Mouse (Mus musculus): ENCODE data around the gene Slc6a11. TPM values are rescaled to one million over a fixed set of nuclear protein-coding genes. Genes with fewer than 3 reads are reported as not detected.
A peak's percentile ranks its signal among the peaks of the same experiment; 100 is the strongest.

Gene Slc6a11
- polyA plus RNA-seq, 1 experiment from 2014 or later: 0.91 TPM

DNA sequence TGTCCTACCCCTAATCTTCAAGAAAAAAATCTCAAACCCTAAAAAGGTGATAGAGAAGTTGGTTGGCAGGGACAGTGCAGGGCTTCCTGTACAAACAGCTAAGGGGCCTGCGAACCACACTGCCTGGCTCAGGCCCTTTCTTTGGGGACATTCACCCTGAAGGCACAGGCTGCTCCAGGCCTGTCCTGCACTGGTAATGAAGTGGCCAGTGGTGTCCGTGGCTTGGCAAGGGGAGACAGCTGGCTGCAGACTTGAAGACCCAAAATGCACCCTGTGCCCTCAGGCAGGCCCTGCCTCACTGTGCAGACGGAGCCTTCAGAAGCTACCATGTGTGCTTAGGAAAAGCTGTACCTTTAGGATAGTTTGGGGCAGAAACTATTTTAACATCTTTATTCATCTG is 1.4 kb downstream of the Slc6a11 start:
- Histone ChIP-seq H3K9me3 (ENCODE audit: control insufficient read depth, low read length) (no peaks in the 10 kb centered on the region), H3K4me2 (replicated peaks; ENCODE audit: low read depth, low read length) (no peak overlapping the region), H3K27me3 (ENCODE audit: control insufficient read depth, insufficient read depth, low read length) (peaks cover 22% of the 10 kb centered on the region), H3K4me1 (replicated peaks; ENCODE audit: control insufficient read depth, insufficient read depth, low read length) (peaks cover 4% of the 10 kb centered on the region; the same call in 1 of the 2 replicates), H3K36me3 (ENCODE audit: control insufficient read depth, insufficient read depth, low read length) (no peaks in the 10 kb centered on the region), H3K9ac (ENCODE audit: low read depth, low read length) (no peak overlapping the region), H3K4me3 (ENCODE audit: low read depth, low read length) (no peak overlapping the region), H3K27ac (ENCODE audit: low read depth, low read length) (no peak overlapping the region)
- DNase-seq (ENCODE audit: low spot score) (peak; percentile 10), ATAC-seq (ENCODE audit: low FRiP score) (no peak)
- 61% methylated on average over 3 of the region's 3 CpGs for WGBS

DNA sequence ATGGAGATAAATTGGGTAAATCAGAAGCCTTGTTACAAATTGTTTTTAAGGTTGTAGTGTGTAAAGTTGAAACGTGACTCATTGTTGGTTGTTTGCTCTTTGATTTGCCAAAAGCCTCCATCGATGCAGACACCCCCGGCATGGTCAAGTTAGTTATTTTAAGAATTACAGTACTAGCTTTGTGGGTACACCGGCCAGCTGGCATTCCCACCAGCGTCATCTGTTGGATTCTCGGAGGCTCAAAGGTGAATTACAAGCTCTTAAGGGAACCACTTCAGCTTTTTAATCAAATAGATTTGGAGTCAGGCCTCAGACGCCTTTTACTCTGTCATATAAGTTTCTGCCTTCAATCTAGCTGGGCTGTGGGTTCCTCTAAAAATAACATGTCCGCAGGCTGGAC is 1.9 kb downstream of the Slc6a11 start:
- 89% methylated on average over 8 of the region's 8 CpGs for WGBS
- Histone ChIP-seq H3K9me3 (ENCODE audit: control insufficient read depth, low read length) (no peaks in the 10 kb centered on the region), H3K4me2 (replicated peaks; ENCODE audit: low read depth, low read length) (no peak overlapping the region), H3K9ac (ENCODE audit: low read depth, low read length) (no peak overlapping the region), H3K4me1 (replicated peaks; ENCODE audit: control insufficient read depth, insufficient read depth, low read length) (peaks cover 4% of the 10 kb centered on the region; the same call in 1 of the 2 replicates), H3K36me3 (ENCODE audit: control insufficient read depth, insufficient read depth, low read length) (no peaks in the 10 kb centered on the region), H3K27me3 (ENCODE audit: control insufficient read depth, insufficient read depth, low read length) (peaks cover 22% of the 10 kb centered on the region), H3K4me3 (ENCODE audit: low read depth, low read length) (no peak overlapping the region), H3K27ac (ENCODE audit: low read depth, low read length) (no peak overlapping the region)
- DNase-seq (ENCODE audit: low spot score) (no peak), ATAC-seq (ENCODE audit: low FRiP score) (no peak)

DNA sequence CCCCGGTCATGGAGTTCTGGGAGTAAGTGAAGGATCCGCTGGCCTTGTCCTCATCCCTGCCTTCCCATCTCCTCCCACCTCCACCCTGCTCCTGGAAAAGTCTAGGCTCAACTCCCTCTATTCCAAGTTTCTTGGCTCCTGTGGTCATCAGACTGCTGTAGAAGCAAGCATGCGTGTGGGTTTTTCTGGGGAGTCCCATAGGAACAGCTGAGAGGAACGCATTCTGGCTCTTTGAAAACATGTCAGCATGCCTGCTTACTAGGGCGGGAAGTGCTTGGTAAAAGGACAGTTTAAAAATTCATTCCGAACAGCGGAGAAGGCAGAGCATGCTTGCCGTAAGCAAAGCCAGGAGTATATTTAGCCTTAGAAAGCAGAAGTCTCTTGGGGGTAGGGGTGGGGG is 7.9 kb downstream of the Slc6a11 start:
- Histone ChIP-seq H3K4me1 (replicated peaks; ENCODE audit: control insufficient read depth, insufficient read depth, low read length) (no peaks in the 10 kb centered on the region), H3K27me3 (ENCODE audit: control insufficient read depth, insufficient read depth, low read length) (no peaks in the 10 kb centered on the region), H3K9ac (ENCODE audit: low read depth, low read length) (no peak overlapping the region), H3K9me3 (ENCODE audit: control insufficient read depth, low read length) (no peaks in the 10 kb centered on the region), H3K4me3 (ENCODE audit: low read depth, low read length) (no peak overlapping the region), H3K36me3 (ENCODE audit: control insufficient read depth, insufficient read depth, low read length) (no peaks in the 10 kb centered on the region), H3K4me2 (replicated peaks; ENCODE audit: low read depth, low read length) (no peak overlapping the region), H3K27ac (ENCODE audit: low read depth, low read length) (no peak overlapping the region)
- DNase-seq (ENCODE audit: low spot score) (no peak), ATAC-seq (ENCODE audit: low FRiP score) (no peak)
- WGBS: 88% methylated on average over 8 of the region's 8 CpGs

DNA sequence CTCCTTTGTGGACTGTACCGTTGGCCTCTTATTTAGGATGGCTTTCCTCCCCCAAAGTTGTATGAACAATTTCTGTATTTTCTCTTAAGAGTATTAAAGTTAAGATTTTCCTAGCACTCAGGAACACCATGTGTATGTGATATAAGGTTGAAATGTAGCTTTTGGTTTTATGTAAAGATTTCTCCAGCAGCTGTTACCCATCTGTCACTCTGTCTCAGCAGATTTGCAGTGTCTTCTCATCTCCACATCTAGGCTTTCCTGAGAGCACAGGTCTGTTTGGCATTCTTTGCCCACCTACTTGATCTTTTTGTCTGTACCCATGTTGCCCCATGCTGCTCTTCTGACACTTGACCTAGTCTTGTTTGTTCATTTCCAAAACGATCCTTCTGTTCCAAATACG is 10.4 kb downstream of the Slc6a11 start:
- Histone ChIP-seq H3K27me3 (ENCODE audit: control insufficient read depth, insufficient read depth, low read length) (no peaks in the 10 kb centered on the region), H3K36me3 (ENCODE audit: control insufficient read depth, insufficient read depth, low read length) (no peaks in the 10 kb centered on the region), H3K27ac (ENCODE audit: low read depth, low read length) (no peak overlapping the region), H3K9me3 (ENCODE audit: control insufficient read depth, low read length) (no peaks in the 10 kb centered on the region), H3K9ac (ENCODE audit: low read depth, low read length) (no peak overlapping the region), H3K4me1 (replicated peaks; ENCODE audit: control insufficient read depth, insufficient read depth, low read length) (no peaks in the 10 kb centered on the region), H3K4me2 (replicated peaks; ENCODE audit: low read depth, low read length) (no peak overlapping the region), H3K4me3 (ENCODE audit: low read depth, low read length) (no peak overlapping the region)
- DNase-seq (ENCODE audit: low spot score): no peak
- ATAC-seq (ENCODE audit: low FRiP score): no peak
- 78% methylated on average over 3 of the region's 3 CpGs for WGBS

DNA sequence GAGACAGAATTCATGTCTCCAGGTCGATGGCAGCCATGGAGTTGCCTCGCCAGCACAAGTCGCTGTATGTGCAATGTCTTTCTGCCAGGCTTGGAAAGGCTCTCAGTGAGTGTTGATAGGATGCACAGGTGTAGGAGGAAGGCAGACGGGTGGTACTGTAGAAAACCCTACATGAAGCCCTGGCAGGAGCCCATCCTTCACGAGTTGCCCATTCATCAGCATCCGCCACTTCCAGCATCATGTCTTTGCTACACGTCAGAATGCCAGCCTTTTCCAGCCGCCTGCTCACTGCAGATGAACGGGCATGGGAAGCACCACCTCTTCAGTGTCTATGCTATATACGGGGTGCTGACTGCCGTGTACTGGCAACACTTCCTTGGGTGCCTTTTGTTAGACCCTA is 11.4 kb downstream of the Slc6a11 start:
- DNase-seq (ENCODE audit: low spot score) (no peak), ATAC-seq (ENCODE audit: low FRiP score) (no peak)
- 87% methylated on average over 11 of the region's 11 CpGs for WGBS
- Histone ChIP-seq H3K27ac (ENCODE audit: low read depth, low read length) (no peak overlapping the region), H3K4me3 (ENCODE audit: low read depth, low read length) (no peak overlapping the region), H3K36me3 (ENCODE audit: control insufficient read depth, insufficient read depth, low read length) (no peaks in the 10 kb centered on the region), H3K27me3 (ENCODE audit: control insufficient read depth, insufficient read depth, low read length) (no peaks in the 10 kb centered on the region), H3K4me2 (replicated peaks; ENCODE audit: low read depth, low read length) (no peak overlapping the region), H3K9me3 (ENCODE audit: control insufficient read depth, low read length) (no peaks in the 10 kb centered on the region), H3K4me1 (replicated peaks; ENCODE audit: control insufficient read depth, insufficient read depth, low read length) (no peaks in the 10 kb centered on the region), H3K9ac (ENCODE audit: low read depth, low read length) (no peak overlapping the region)

DNA sequence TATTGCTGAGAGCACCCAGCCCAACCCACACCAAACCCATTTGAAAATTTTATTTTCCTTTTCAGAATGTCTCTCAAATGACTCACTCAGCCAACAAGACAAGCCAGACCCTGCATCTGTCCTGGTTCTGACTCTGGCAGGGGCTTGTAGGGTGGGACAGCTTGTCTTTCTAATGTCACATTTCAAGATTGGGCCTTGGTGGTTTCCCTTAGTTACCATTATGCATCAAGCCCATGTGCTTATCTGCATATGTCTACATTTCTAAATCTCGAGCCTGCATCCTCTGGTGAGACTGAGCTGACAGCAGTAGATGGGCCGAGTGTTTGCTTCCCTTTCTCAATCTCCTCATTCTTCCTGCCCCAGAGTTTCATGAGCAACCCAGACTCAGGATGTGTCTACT is 12.5 kb downstream of the Slc6a11 start:
- Histone ChIP-seq H3K4me3 (ENCODE audit: low read depth, low read length) (no peak overlapping the region), H3K4me1 (replicated peaks; ENCODE audit: control insufficient read depth, insufficient read depth, low read length) (no peaks in the 10 kb centered on the region), H3K27ac (ENCODE audit: low read depth, low read length) (no peak overlapping the region), H3K9ac (ENCODE audit: low read depth, low read length) (no peak overlapping the region), H3K9me3 (ENCODE audit: control insufficient read depth, low read length) (no peaks in the 10 kb centered on the region), H3K27me3 (ENCODE audit: control insufficient read depth, insufficient read depth, low read length) (no peaks in the 10 kb centered on the region), H3K4me2 (replicated peaks; ENCODE audit: low read depth, low read length) (no peak overlapping the region), H3K36me3 (ENCODE audit: control insufficient read depth, insufficient read depth, low read length) (no peaks in the 10 kb centered on the region)
- WGBS: 52% methylated on average over 2 of the region's 2 CpGs
- DNase-seq (ENCODE audit: low spot score) (no peak), ATAC-seq (ENCODE audit: low FRiP score) (no peak)

DNA sequence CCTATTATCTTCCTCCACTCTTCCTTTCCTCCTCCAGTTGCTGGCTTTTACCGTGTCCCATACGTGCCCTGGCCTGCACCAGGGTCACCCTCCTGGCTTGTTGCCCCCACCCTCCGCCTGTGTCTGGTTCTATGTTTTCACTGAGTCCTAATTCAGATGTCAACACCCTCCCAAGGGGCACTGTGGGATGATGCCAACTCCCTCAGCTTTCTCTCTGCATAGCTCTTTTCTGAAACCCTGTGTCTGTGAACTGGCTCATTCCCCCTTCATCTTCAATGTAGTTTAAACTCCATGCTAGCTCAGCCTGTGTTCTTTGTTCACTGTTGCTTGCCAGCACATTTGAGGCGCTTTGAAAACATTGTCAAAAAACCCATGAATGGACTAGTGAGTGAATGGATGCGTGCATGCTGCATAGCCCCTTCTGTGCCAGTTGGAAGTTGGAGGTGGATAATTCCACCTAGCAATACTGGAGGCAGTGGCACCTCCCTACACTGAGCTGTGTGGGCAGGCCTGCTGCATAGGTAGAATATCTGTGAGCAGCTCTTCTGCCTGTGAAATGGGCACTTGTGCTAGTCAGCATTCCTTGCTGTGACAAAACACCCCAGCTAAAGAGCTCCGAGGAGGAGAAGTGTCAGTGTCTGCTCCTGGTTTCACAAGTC is 13.5 kb downstream of the Slc6a11 start:
- Histone ChIP-seq H3K9ac (ENCODE audit: low read depth, low read length) (no peak overlapping the region), H3K4me3 (ENCODE audit: low read depth, low read length) (no peak overlapping the region), H3K27me3 (ENCODE audit: control insufficient read depth, insufficient read depth, low read length) (no peaks in the 10 kb centered on the region), H3K36me3 (ENCODE audit: control insufficient read depth, insufficient read depth, low read length) (no peaks in the 10 kb centered on the region), H3K4me1 (replicated peaks; ENCODE audit: control insufficient read depth, insufficient read depth, low read length) (no peaks in the 10 kb centered on the region), H3K27ac (ENCODE audit: low read depth, low read length) (no peak overlapping the region), H3K4me2 (replicated peaks; ENCODE audit: low read depth, low read length) (no peak overlapping the region), H3K9me3 (ENCODE audit: control insufficient read depth, low read length) (no peaks in the 10 kb centered on the region)
- 79% methylated on average over 6 of the region's 6 CpGs for WGBS
- DNase-seq (ENCODE audit: low spot score): no peak
- no peak for ATAC-seq (ENCODE audit: low FRiP score)

DNA sequence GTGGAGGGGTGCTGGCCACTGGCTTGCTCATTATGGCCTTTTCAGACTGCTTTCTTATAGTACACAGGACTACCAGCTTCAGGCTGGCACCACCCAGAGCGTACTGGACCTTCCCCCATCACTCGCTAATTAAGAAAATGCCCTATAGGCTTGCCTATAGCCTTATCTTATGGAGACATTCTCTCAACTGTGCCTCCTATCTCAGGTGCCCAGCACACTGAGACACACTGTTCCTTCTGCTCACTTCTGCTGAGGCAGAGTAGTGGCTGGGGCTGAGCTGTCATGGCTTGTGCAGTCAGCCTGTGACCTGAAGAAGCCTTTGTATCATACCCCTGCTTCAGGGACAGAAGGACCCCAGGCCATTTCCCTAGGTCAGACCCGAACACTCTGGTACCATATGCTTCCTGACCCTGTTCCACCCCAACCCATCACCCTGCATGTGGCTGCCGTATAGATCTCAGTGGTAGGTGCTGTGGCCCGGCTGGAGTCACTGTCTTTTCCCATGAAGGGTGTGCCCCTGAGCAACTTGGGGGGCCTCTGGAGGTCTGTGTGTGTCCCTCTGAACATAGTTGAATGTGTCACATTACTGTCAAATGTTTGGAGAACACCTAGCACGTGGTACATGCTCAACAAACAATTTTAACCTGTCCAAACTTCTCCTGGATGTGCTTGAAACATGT is 14.7 kb downstream of the Slc6a11 start:
- no peak for DNase-seq (ENCODE audit: low spot score)
- H3K36me3 ChIP-seq (ENCODE audit: control insufficient read depth, insufficient read depth, low read length): no peaks in the 10 kb centered on the region
- H3K27me3 ChIP-seq (ENCODE audit: control insufficient read depth, insufficient read depth, low read length): no peaks in the 10 kb centered on the region
- no peak overlapping the region for H3K4me2 ChIP-seq (replicated peaks; ENCODE audit: low read depth, low read length)
- no peak overlapping the region for H3K9ac ChIP-seq (ENCODE audit: low read depth, low read length)
- no peak overlapping the region for H3K4me3 ChIP-seq (ENCODE audit: low read depth, low read length)
- no peak overlapping the region for H3K27ac ChIP-seq (ENCODE audit: low read depth, low read length)
- no peaks in the 10 kb centered on the region for H3K9me3 ChIP-seq (ENCODE audit: control insufficient read depth, low read length)
- no peak for ATAC-seq (ENCODE audit: low FRiP score)
- 73% methylated on average over 6 of the region's 6 CpGs for WGBS
- H3K4me1 ChIP-seq (replicated peaks; ENCODE audit: control insufficient read depth, insufficient read depth, low read length): no peaks in the 10 kb centered on the region

DNA sequence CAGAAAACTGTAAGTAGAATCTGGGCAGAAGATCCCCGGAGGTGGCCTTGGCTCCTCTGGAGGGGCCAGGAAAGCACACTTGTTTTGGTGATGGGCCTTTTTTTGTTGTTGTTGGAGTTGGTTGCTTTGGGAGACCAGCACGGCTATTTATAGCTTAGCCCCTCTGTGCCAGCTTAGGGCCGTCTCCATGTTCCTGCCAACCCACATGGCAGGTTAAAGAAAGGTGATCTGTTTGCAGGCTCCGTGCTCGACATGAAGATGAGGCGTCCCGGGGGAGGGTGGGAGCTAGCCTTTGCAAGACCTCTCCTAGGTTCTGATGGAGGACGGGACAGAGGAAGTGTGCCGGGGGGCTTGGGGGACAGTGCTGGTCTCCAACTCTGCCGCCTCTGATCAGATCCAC is 24.7 kb downstream of the Slc6a11 start:
- 93% methylated on average over 10 of the region's 10 CpGs for WGBS
- no peak overlapping the region for H3K4me3 ChIP-seq (ENCODE audit: low read depth, low read length)
- H3K4me2 ChIP-seq (replicated peaks; ENCODE audit: low read depth, low read length): no peak overlapping the region
- H3K9ac ChIP-seq (ENCODE audit: low read depth, low read length): no peak overlapping the region
- H3K36me3 ChIP-seq (ENCODE audit: control insufficient read depth, insufficient read depth, low read length): no peaks in the 10 kb centered on the region
- H3K4me1 ChIP-seq (replicated peaks; ENCODE audit: control insufficient read depth, insufficient read depth, low read length): no peaks in the 10 kb centered on the region
- no peaks in the 10 kb centered on the region for H3K9me3 ChIP-seq (ENCODE audit: control insufficient read depth, low read length)
- no peak overlapping the region for H3K27ac ChIP-seq (ENCODE audit: low read depth, low read length)
- DNase-seq (ENCODE audit: low spot score) (no peak), ATAC-seq (ENCODE audit: low FRiP score) (no peak)
- no peaks in the 10 kb centered on the region for H3K27me3 ChIP-seq (ENCODE audit: control insufficient read depth, insufficient read depth, low read length)
